Mouse (Mus musculus) neutrophil, adult 65 days (primary cell): ENCODE results near the gene Mtx3. TPM values are rescaled to one million over a fixed set of nuclear protein-coding genes. Genes with fewer than 3 reads are reported as not detected.

Source experiments
- total RNA-seq: library from RNA; stranded (reverse); gene quantifications from 2 replicates; pipeline ENCODE4 v1.2.4, GENCODE M21; 2023

Gene Mtx3
- total RNA-seq = 3.0 and 5.0 TPM in 2 replicates

DNA sequence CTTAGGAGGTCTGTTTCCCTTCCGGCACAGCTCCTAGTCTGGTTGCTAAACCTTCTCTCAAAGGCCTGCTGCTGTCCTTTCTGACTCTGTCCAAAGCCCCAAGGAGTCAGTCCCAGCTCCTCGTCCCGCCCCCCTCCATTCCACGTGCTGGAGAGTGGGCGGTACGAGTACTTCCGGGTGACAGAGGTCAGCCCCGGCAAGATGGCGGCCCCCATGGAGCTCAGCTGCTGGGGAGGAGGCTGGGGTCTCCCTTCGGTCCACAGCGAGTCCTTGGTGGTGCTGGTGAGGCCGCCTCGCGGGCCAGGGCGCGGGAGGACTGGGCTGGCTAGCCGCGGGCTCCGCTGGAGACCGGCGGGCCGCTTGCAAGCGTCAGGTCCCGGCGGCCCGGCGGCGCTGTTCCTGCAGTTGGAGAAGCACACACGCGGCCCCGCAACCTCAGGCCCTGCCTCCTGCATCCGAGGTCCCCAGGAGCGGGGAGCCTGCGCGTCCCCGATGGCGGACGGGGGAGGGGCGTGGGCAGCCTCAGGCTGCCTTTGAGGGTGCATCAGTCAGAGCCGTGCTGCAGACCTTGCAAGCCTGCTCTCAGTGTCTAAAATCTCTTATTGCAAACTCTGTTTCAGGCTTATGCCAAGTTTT lies at the start of gene Mtx3:
Gene Mtx3 (plus strand): TSS at position 175 of the 636 bp plus-strand sequence.

Other genes starting within 250 kb of the Mtx3 start
- gene Serinc5, start 233.7 kb upstream of the Mtx3 start, total RNA-seq = 22.1 and 22.7 TPM in 2 replicates
- 0.19 TPM in 1 of 2 replicates, not detected in the other for gene Thbs4, start 49.9 kb upstream of the Mtx3 start, total RNA-seq